Mouse (Mus musculus): Measurements from ENCODE around the gene Gm49450. TPM values are rescaled to one million over a fixed set of nuclear protein-coding genes. Genes with fewer than 3 reads are reported as not detected.

Gene Gm49450
- polyA plus RNA-seq, 1 experiment, result 23.9 TPM

DNA sequence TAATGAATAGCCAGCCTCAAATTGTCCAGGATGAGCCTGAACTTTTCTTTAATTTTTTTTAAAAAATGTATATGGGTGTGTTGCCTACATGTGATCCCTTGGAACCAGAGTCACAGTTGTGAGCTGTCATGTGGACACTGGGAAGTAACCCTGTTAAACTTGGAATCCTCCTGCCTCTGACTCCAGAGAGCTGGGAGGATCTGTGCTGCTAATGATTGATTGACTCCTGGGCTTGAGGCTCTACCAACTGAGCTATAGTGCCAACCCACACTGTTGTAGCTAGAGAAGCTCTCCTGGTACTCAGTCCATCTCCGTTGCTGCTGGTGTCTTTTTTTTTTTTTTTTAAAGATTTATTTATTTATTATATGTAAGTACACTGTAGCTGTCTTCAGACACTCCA, 69.2 kb downstream of the Gm49450 start:
- Histone ChIP-seq H3K27me3 (ENCODE audit: control insufficient read depth, insufficient read depth, low read length) (no peaks in the 10 kb centered on the region), H3K27ac (ENCODE audit: insufficient read depth, low read depth, low read length) (peak overlapping the region; percentile 85; the same call in 1 of the 2 replicates), H3K4me1 (ENCODE audit: control insufficient read depth, insufficient read depth, insufficient read length, low read length) (peaks cover 2% of the 10 kb centered on the region; the same call in 1 of the 2 replicates), H3K4me3 (ENCODE audit: low read depth, low read length) (no peak overlapping the region), H3K36me3 (ENCODE audit: control insufficient read depth, insufficient read depth, low read length) (no peaks in the 10 kb centered on the region)
- WGBS, result 55% methylated on average over 1 of the region's 1 CpGs
- TF ChIP-seq POLR2A (IDR thresholded peaks at IDR 0.05; ENCODE audit: low read depth, low read length), result no peak

DNA sequence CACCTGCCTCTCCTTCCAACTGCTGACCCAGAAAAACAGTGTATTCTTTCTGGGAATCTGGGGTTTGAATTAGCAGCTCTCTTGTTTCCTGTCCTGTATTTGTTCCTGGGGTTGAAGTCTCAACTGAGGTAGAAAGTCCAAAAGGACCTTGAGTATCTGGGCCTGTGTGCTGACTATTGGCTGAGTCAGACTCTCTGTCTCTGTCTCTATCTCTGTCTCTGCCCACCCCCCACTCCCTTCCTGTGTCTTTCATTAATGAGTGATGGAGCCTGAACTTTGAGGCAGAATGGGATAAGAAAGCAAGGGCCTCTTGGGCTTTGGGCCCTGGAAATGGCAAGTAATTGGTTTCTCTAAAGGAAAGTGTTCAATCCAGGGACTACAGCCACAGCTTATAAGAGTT, 69.7 kb downstream of the Gm49450 start:
- no peak for TF ChIP-seq CTCF (IDR thresholded peaks at IDR 0.05; ENCODE audit: extremely low read depth, insufficient read length, insufficient replicate concordance, low read depth, low read length)
- no peak for TF ChIP-seq POLR2A (IDR thresholded peaks at IDR 0.05; ENCODE audit: low read depth, low read length)
- peak overlapping the region; percentile 94 for H3K27ac ChIP-seq (ENCODE audit: insufficient read depth, low read depth, low read length)
- peaks cover 2% of the 10 kb centered on the region; the same call in 1 of the 2 replicates for H3K4me1 ChIP-seq (ENCODE audit: control insufficient read depth, insufficient read depth, insufficient read length, low read length)
- 0 out of 2 replicates have a peak, but pooled peaks cover 3% of the 10 kb centered on the region for H3K36me3 ChIP-seq (ENCODE audit: control insufficient read depth, insufficient read depth, low read length)
- H3K4me3 ChIP-seq (ENCODE audit: low read depth, low read length), result no peak overlapping the region
- H3K27me3 ChIP-seq (ENCODE audit: control insufficient read depth, insufficient read depth, low read length), result no peaks in the 10 kb centered on the region

Other genes starting within 250 kb of the Gm49450 start
- 0.09 TPM in 1 of 2 replicates, not detected in the other for gene Ccdc65, start 245.3 kb downstream of the Gm49450 start, polyA plus RNA-seq (2012; rRNA removed)
- 14.7 and 70.5 TPM in 2 replicates for gene Fkbp11, start 225.4 kb downstream of the Gm49450 start, polyA plus RNA-seq (2012; rRNA removed)
- 43.3 and 104 TPM in 2 replicates for gene Arf3, start 190.3 kb downstream of the Gm49450 start, polyA plus RNA-seq (2012; rRNA removed)
- 0.17 and 0.18 TPM in 2 replicates for gene Wnt10b, start 175.4 kb downstream of the Gm49450 start, polyA plus RNA-seq (2012; rRNA removed)
- 0.06 TPM in 1 of 2 replicates, not detected in the other for gene Wnt1, start 163.7 kb downstream of the Gm49450 start, polyA plus RNA-seq (2012; rRNA removed)
- not detected in 2 replicates for gene Ddn, start 144.1 kb downstream of the Gm49450 start, polyA plus RNA-seq (2012; rRNA removed)
- gene Prkag1, start 122.0 kb downstream of the Gm49450 start, polyA plus RNA-seq (2012; rRNA removed), result 34.0 and 65.7 TPM in 2 replicates
- 19.4 and 36.2 TPM in 2 replicates for gene Kmt2d, start 82.3 kb downstream of the Gm49450 start, polyA plus RNA-seq (2012; rRNA removed)
- gene Rhebl1, start 59.0 kb downstream of the Gm49450 start, polyA plus RNA-seq (2012; rRNA removed), result 5.3 and 24.1 TPM in 2 replicates
- gene Dhh, start 55.0 kb downstream of the Gm49450 start, polyA plus RNA-seq (2012; rRNA removed), result 0.33 and 0.55 TPM in 2 replicates
- 183 and 395 TPM in 2 replicates for gene Lmbr1l, start 35.3 kb downstream of the Gm49450 start, polyA plus RNA-seq (2012; rRNA removed)
- 455 and 523 TPM in 2 replicates for gene Tuba1b, start 19.0 kb downstream of the Gm49450 start, polyA plus RNA-seq (2012; rRNA removed)
- gene Tuba1a, start 152 bp upstream of the Gm49450 start, polyA plus RNA-seq (2012; rRNA removed), result 99.6 and 116 TPM in 2 replicates
- gene Tuba1c, start 76.3 kb upstream of the Gm49450 start, polyA plus RNA-seq (2012; rRNA removed), result 252 and 382 TPM in 2 replicates
- gene Prph, start 101.6 kb upstream of the Gm49450 start, polyA plus RNA-seq (2012; rRNA removed), result 4.6 and 4.8 TPM in 2 replicates
- gene Troap, start 121.0 kb upstream of the Gm49450 start, polyA plus RNA-seq (2012; rRNA removed), result 5.3 and 9.0 TPM in 2 replicates
- gene C1ql4, start 134.3 kb upstream of the Gm49450 start, polyA plus RNA-seq (2012; rRNA removed), result not detected in 2 replicates
- gene Dnajc22, start 139.6 kb upstream of the Gm49450 start, polyA plus RNA-seq (2012; rRNA removed), result 24.6 and 43.2 TPM in 2 replicates
- gene Spats2, start 172.4 kb upstream of the Gm49450 start, polyA plus RNA-seq (2012; rRNA removed), result 1.6 and 3.9 TPM in 2 replicates

Data from small intestine, adult 2 months (tissue).